Mouse (Mus musculus) heart, postnatal 0 days (tissue): ENCODE results near the gene Wdr75.

Experiments
- CTCF ChIP-seq: IDR thresholded peaks from 2 replicates; pipeline ENCODE4 v1.5.1; 2016; ENCODE audit warnings: antibody characterized with exemption, control low read depth, low read depth
- EP300 ChIP-seq: IDR thresholded peaks from 2 replicates; pipeline ENCODE4 v1.6.1; 2016; ENCODE audit warnings: antibody characterized with exemption, low read depth

DNA sequence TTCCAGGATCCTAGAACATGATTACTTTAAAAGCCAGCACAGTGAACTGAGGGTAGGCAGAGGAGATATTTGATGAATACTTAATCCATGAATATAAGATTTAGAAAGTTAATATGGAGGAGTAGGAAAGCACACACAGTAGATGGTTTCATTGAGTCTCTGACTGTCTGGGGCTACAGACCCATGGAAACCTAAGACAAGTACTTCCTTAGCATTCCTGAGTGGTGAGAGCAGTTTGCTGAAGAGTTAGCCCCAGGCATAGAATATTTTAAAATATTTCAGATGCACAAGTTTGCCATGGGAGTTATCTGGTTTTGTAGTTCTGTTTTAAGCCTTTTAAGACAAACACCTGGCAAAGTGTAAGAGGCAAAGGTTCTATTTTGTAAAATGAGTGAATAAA is 66.2 kb downstream of the Wdr75 start:
- no peak for TF ChIP-seq EP300
- TF ChIP-seq CTCF: no peak
